Mouse (Mus musculus) forebrain, postnatal 0 days (tissue): ENCODE measurements around the gene Acsf3. TPM values are rescaled to one million over a fixed set of nuclear protein-coding genes. Genes with fewer than 3 reads are reported as not detected.
A peak's percentile ranks its signal among the peaks of the same experiment; 100 is the strongest.

Experiments used
- ATAC-seq: fragments of 200-750 bp; cut with Nextera tagmentation; 2 replicates; pipeline ENCODE4 v1.8.0; 2017; ENCODE audit warnings: mild to moderate bottlenecking, moderate library complexity
- DNase-seq: peaks from one replicate; pipeline ENCODE4 v3.0.0-alpha.2; 2015
- H3K27ac ChIP-seq: fragments of 300-500 bp; sonication (generic); 2 replicates; pipeline ENCODE4 v1.5.1; 2014; ENCODE audit warnings: low read depth, mild to moderate bottlenecking, antibody characterized with exemption, low read length, moderate library complexity, mixed read lengths
- H3K27me3 ChIP-seq: fragments of 300-500 bp; sonication (generic); 2 replicates; pipeline ENCODE4 v1.6.1; 2014; ENCODE audit warnings: mild to moderate bottlenecking, low read length, mixed read lengths; ENCODE audit not compliant: insufficient read depth
- H3K36me3 ChIP-seq: fragments of 300-500 bp; sonication (generic); 2 replicates; pipeline ENCODE4 v1.6.1; 2014; ENCODE audit warnings: mild to moderate bottlenecking, moderate library complexity; ENCODE audit not compliant: insufficient read depth
- H3K4me1 ChIP-seq: fragments of 300-500 bp; sonication (generic); 2 replicates; pipeline ENCODE4 v1.6.1; 2014; ENCODE audit warnings: antibody characterized with exemption; ENCODE audit not compliant: insufficient read depth
- H3K4me2 ChIP-seq: fragments of 300-500 bp; sonication (generic); 2 replicates; pipeline ENCODE4 v1.6.1; 2014; ENCODE audit warnings: low read depth, mild to moderate bottlenecking, moderate library complexity
- H3K4me3 ChIP-seq: fragments of 300-500 bp; sonication (generic); 2 replicates; pipeline ENCODE4 v1.5.1; 2014; ENCODE audit warnings: low read depth, low read length, mixed read lengths
- H3K9ac ChIP-seq: fragments of 300-500 bp; sonication (generic); 2 replicates; pipeline ENCODE4 v1.6.1; 2014; ENCODE audit warnings: mild to moderate bottlenecking
- H3K9me3 ChIP-seq: fragments of 300-500 bp; sonication (generic); 2 replicates; pipeline ENCODE4 v1.6.1; 2016; ENCODE audit warnings: low read length
- CTCF ChIP-seq: sonication (generic); IDR thresholded peaks from 2 replicates; pipeline ENCODE4 v1.5.1; 2016; ENCODE audit warnings: antibody characterized with exemption, control low read depth, low read depth
- WGBS: fragments of 180-500 bp; shearing (Covaris S2); extraction: QIAGEN DNeasy Blood & Tissue Kit; methylation state at CpG from one replicate; pipeline ENCODE4 v1.1.7; 2014; 5-methylcytosine and 5-hydroxymethylcytosine counted together
- polyA plus RNA-seq: library from polyadenylated mRNA; unstranded; fragments of >200 nt; fragmentation: Nextera tagmentation; extraction: Ambion mirVana; gene quantifications from 2 replicates; pipeline ENCODE4 v1.2.1, GENCODE M21; 2015
- total RNA-seq: library from RNA; depleted of rRNA; stranded (reverse); fragments of >200 nt; gene quantifications from 2 replicates; pipeline ENCODE4 v1.2.3, GENCODE M21; 2014

Acsf3 gene
- total and polyA plus RNA-seq, 2 experiments from 2014 or later: 16.9 to 25.6 TPM

GRCm38 (mm10) chr8:122746439-122746838, 28.8 kb upstream of the Acsf3 start:
- no peak for ATAC-seq
- no peak overlapping the region for H3K9ac ChIP-seq
- TF ChIP-seq CTCF: no peak
- H3K36me3 ChIP-seq: no peaks in the 10 kb centered on the region
- DNase-seq: peak; percentile 29
- H3K4me2 ChIP-seq: 0 out of 2 replicates have a peak overlapping the region, but pooled peaks have one; percentile 31
- no peaks in the 10 kb centered on the region for H3K27me3 ChIP-seq
- peaks cover 59% of the 10 kb centered on the region for H3K4me1 ChIP-seq
- H3K9me3 ChIP-seq: no peaks in the 10 kb centered on the region
- H3K4me3 ChIP-seq: no peak overlapping the region
- 31% methylated on average over 7 of the region's 7 CpGs for WGBS
- H3K27ac ChIP-seq: peak overlapping the region; percentile 87; the same call in 1 of the 2 replicates

DNA sequence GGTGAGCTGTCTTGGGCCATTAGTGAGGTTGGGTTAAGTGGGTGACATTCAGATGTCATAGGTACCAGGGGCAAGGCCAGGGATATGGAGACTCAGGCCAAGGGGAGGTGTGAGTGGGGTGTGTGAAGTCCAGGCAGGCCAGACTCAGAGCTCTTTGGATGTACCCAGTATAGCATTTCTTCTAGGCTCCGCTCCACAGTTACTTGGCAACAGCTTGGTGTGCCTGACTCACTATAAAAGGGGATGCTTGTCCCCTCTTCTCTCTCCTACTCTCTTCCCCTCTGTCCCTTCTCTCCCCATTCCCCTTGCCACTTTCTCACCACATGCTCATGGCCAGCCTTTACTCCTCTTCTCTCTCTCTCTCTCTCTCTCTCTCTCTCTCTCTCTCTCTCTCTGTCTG, 27.5 kb upstream of the Acsf3 start:
- Histone ChIP-seq H3K4me2 (no peak overlapping the region), H3K9me3 (no peaks in the 10 kb centered on the region), H3K9ac (no peak overlapping the region), H3K4me3 (no peak overlapping the region), H3K36me3 (no peaks in the 10 kb centered on the region), H3K27me3 (no peaks in the 10 kb centered on the region), H3K4me1 (peaks cover 47% of the 10 kb centered on the region), H3K27ac (no peak overlapping the region)
- no peak for ATAC-seq
- no peak for TF ChIP-seq CTCF
- DNase-seq: no peak
- WGBS: 76% methylated on average over 1 of the region's 1 CpGs

DNA sequence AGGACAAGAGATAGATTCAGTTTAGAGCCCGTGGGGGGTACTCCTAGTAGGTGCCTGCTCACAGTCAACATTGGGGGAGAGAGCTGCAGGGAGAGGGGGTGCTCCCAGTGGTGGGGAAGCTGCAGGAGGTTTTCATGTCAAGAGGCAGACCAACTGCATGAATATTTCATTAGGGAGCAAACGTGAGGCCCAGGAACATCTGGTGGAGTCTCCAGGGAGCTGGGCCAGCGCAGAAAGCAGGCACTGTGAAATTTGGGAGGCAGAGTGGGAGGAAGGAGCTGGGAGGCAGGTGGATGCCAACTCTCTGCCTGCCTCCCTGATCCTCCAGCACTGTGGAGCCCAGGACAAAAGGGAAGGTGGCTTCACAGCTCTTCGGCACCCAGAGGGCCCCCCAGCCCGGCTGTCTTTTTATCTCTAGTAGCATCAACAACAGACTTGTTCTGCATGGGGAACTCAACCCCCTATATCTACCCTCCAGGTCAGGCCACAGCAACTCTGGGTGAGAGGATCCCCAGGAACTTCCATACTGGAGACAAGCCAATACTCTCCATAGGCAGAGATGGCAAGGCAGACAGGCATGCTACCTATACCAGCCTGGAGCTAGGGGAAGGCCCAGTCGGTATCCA, 25.8 kb upstream of the Acsf3 start:
- no peak overlapping the region for H3K4me3 ChIP-seq
- DNase-seq (no peak), ATAC-seq (no peak)
- H3K9ac ChIP-seq: peak overlapping the region; percentile 28; the same call in 1 of the 2 replicates
- H3K4me2 ChIP-seq: peak overlapping the region; percentile 59
- no peaks in the 10 kb centered on the region for H3K36me3 ChIP-seq
- WGBS: 41% methylated on average over 6 of the region's 6 CpGs
- peak overlapping the region; percentile 66 for H3K27ac ChIP-seq
- no peaks in the 10 kb centered on the region for H3K27me3 ChIP-seq
- no peak for TF ChIP-seq CTCF
- H3K9me3 ChIP-seq: no peaks in the 10 kb centered on the region
- peaks cover 40% of the 10 kb centered on the region for H3K4me1 ChIP-seq

- Histone ChIP-seq H3K27ac (peak overlapping the region; percentile 85), H3K27me3 (no peaks in the 10 kb centered on the region), H3K4me3 (peak overlapping the region; percentile 48), H3K4me1 (peaks cover 21% of the 10 kb centered on the region), H3K9me3 (no peaks in the 10 kb centered on the region), H3K36me3 (no peaks in the 10 kb centered on the region), H3K9ac (peak overlapping the region; percentile 59), H3K4me2 (peak overlapping the region; percentile 59)
- TF ChIP-seq CTCF: no peak
- DNase-seq: peak; percentile 91
- peak; percentile 82 for ATAC-seq
- WGBS: 15% methylated on average over 5 of the region's 5 CpGs
Observed at GRCm38 (mm10) chr8:122751342-122751741, 23.9 kb upstream of the Acsf3 start.

- Histone ChIP-seq H3K4me3 (peak overlapping the region; percentile 48), H3K27me3 (no peaks in the 10 kb centered on the region), H3K4me2 (peak overlapping the region; percentile 59), H3K9me3 (no peaks in the 10 kb centered on the region), H3K9ac (peak overlapping the region; percentile 59), H3K4me1 (peaks cover 16% of the 10 kb centered on the region; the same call in 1 of the 2 replicates), H3K27ac (peak overlapping the region; percentile 85), H3K36me3 (no peaks in the 10 kb centered on the region)
- DNase-seq: peak; percentile 91
- WGBS: 36% methylated on average over 29 of the region's 29 CpGs
- no peak for TF ChIP-seq CTCF
- ATAC-seq: peak; percentile 86
Observed at GRCm38 (mm10) chr8:122752111-122752721, 23.1 kb upstream of the Acsf3 start.

DNA sequence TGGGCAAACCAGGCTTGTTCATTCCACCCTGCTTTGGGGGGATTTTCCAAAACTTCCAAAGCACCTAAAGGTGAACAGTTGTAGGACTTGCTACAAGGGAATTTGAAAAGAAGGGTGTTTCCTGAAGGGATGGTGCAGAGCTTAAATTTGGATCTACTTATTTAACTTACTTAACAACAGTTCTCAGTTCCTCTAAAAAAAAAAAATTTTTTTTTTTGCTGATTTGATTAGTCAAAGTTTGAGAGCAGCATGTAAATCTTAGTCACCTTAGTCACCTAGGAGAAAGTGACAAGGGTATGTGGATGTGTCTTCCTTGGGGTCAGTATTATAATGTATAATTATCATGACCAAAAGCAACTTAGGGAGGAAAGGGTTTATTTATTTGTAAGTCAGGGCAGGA, 16.7 kb upstream of the Acsf3 start:
- H3K27ac ChIP-seq: no peak overlapping the region
- no peak for ATAC-seq
- H3K9me3 ChIP-seq: no peaks in the 10 kb centered on the region
- H3K4me1 ChIP-seq: no peaks in the 10 kb centered on the region
- H3K4me3 ChIP-seq: no peak overlapping the region
- no peak overlapping the region for H3K9ac ChIP-seq
- H3K4me2 ChIP-seq: no peak overlapping the region
- H3K36me3 ChIP-seq: no peaks in the 10 kb centered on the region
- no peak for TF ChIP-seq CTCF
- no peaks in the 10 kb centered on the region; the same call in none of the 2 replicates for H3K27me3 ChIP-seq
- DNase-seq: no peak

DNA sequence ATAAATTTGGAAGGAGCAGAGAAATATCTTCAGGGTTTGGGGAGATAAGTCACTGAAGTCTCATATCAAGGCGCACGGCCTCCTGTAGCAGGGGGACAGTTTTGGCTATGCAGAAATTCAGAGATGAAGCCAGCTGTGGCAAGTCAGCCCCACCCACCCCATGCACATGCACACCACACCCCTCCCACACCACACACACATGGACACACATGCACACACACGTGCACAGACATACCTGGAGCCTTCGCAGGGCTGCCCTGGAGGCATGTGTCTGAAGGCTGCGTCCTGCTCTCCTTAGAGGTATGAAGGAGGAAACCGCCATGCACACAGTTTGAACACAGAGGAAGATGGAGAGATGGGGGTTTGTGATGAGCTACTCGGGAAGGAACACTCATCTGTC, 15.2 kb upstream of the Acsf3 start:
- WGBS: 82% methylated on average over 7 of the region's 7 CpGs
- Histone ChIP-seq H3K4me3 (no peak overlapping the region), H3K9me3 (no peaks in the 10 kb centered on the region), H3K27ac (no peak overlapping the region), H3K9ac (no peak overlapping the region), H3K36me3 (no peaks in the 10 kb centered on the region), H3K4me2 (no peak overlapping the region), H3K27me3 (no peaks in the 10 kb centered on the region; the same call in none of the 2 replicates), H3K4me1 (no peaks in the 10 kb centered on the region)
- TF ChIP-seq CTCF: no peak
- no peak for DNase-seq
- ATAC-seq: no peak
